Mouse (Mus musculus) midbrain, embryonic 11.5 days (tissue): Measurements from ENCODE around the gene Psma6. TPM values are rescaled to one million over a fixed set of nuclear protein-coding genes. Genes with fewer than 3 reads are reported as not detected.

Experiments used
- ATAC-seq: fragments of 200-750 bp; cut with Nextera tagmentation; 2 replicates; pipeline ENCODE4 v1.8.0; 2017; ENCODE audit warnings: moderate TSS enrichment, moderate library complexity; ENCODE audit not compliant: low FRiP score
- DNase-seq: peaks from one replicate; pipeline ENCODE4 v3.0.0; 2015; ENCODE audit warnings: low spot score; ENCODE audit errors: missing footprints
- H3K27ac ChIP-seq: fragments of 300-500 bp; sonication (generic); 2 replicates; pipeline ENCODE4 v1.5.1; 2014; ENCODE audit warnings: low read depth, low read length
- H3K27me3 ChIP-seq: fragments of 300-500 bp; sonication (generic); 2 replicates; pipeline ENCODE4 v1.6.1; 2014; ENCODE audit warnings: mild to moderate bottlenecking, low read length, moderate library complexity, mixed read lengths; ENCODE audit not compliant: control insufficient read depth, insufficient read depth
- H3K36me3 ChIP-seq: fragments of 300-500 bp; sonication (generic); 2 replicates; pipeline ENCODE4 v1.6.1; 2014; ENCODE audit warnings: mild to moderate bottlenecking, low read length, moderate library complexity, mixed read lengths; ENCODE audit not compliant: control insufficient read depth, insufficient read depth
- H3K4me1 ChIP-seq: fragments of 300-500 bp; sonication (generic); 2 replicates; pipeline ENCODE4 v1.6.1; 2014; ENCODE audit warnings: low read length; ENCODE audit not compliant: control insufficient read depth, insufficient read depth
- H3K4me2 ChIP-seq: fragments of 300-500 bp; sonication (generic); 2 replicates; pipeline ENCODE4 v1.6.1; 2014; ENCODE audit warnings: mild to moderate bottlenecking, moderate library complexity
- H3K4me3 ChIP-seq: fragments of 300-500 bp; sonication (generic); 2 replicates; pipeline ENCODE4 v1.5.1; 2014; ENCODE audit warnings: low read depth, low read length
- H3K9ac ChIP-seq: fragments of 300-500 bp; sonication (generic); 2 replicates; pipeline ENCODE4 v1.6.1; 2014; ENCODE audit warnings: low read length
- H3K9me3 ChIP-seq: fragments of 300-500 bp; sonication (generic); 2 replicates; pipeline ENCODE4 v1.6.1; 2016; ENCODE audit warnings: low read length; ENCODE audit not compliant: control insufficient read depth
- WGBS: fragments of 180-500 bp; shearing (Covaris S2); extraction: QIAGEN DNeasy Blood & Tissue Kit; methylation state at CpG from one replicate; pipeline ENCODE4 v1.1.7; 2014; 5-methylcytosine and 5-hydroxymethylcytosine counted together
- polyA plus RNA-seq: library from polyadenylated mRNA; unstranded; fragments of >200 nt; fragmentation: Nextera tagmentation; extraction: Ambion mirVana; gene quantifications from 2 replicates; pipeline ENCODE4 v1.2.1, GENCODE M21; 2014

The Psma6 gene
- polyA plus RNA-seq, 1 experiment from 2014 or later, result 513 TPM

- Histone ChIP-seq H3K27ac (no peak overlapping the region), H3K9ac (no peak overlapping the region), H3K27me3 (no peaks in the 10 kb centered on the region), H3K4me1 (peaks cover 11% of the 10 kb centered on the region), H3K4me2 (no peak overlapping the region), H3K9me3 (no peaks in the 10 kb centered on the region), H3K36me3 (no peaks in the 10 kb centered on the region), H3K4me3 (no peak overlapping the region)
- ATAC-seq (no peak), DNase-seq (no peak)
- WGBS, result 93% methylated on average over 1 of the region's 1 CpGs
Measured at GRCm38 (mm10) chr12:55442245-55442644, 58.2 kb downstream of the Psma6 start.

GRCm38 (mm10) chr12:55442861-55443850 lies 59.1 kb downstream of the Psma6 start:
- H3K27ac ChIP-seq, result no peak overlapping the region
- no peak for ATAC-seq

GRCm38 (mm10) chr12:55444031-55444451 lies 60.0 kb downstream of the Psma6 start:
- Histone ChIP-seq H3K9ac (no peak overlapping the region), H3K4me2 (no peak overlapping the region), H3K27me3 (no peaks in the 10 kb centered on the region), H3K4me3 (no peak overlapping the region), H3K4me1 (peaks cover 7% of the 10 kb centered on the region), H3K36me3 (no peaks in the 10 kb centered on the region), H3K27ac (no peak overlapping the region), H3K9me3 (no peaks in the 10 kb centered on the region)
- WGBS, result 92% methylated on average over 4 of the region's 4 CpGs
- DNase-seq (peak; percentile 66), ATAC-seq (no peak)

More at GRCm38 (mm10) chr12:55442861-55443850, 59.1 kb downstream of the Psma6 start:
- no peaks in the 10 kb centered on the region for H3K27me3 ChIP-seq
- WGBS, result 70% methylated on average over 9 of the region's 9 CpGs
- H3K9ac ChIP-seq, result no peak overlapping the region
- peak; percentile 73 for DNase-seq
- H3K4me3 ChIP-seq, result no peak overlapping the region
- H3K9me3 ChIP-seq, result no peaks in the 10 kb centered on the region
- H3K4me2 ChIP-seq, result no peak overlapping the region
- no peaks in the 10 kb centered on the region for H3K36me3 ChIP-seq
- peaks cover 13% of the 10 kb centered on the region for H3K4me1 ChIP-seq

GRCm38 (mm10) chr12:55445583-55445982 lies 61.6 kb downstream of the Psma6 start:
- Histone ChIP-seq H3K9ac (no peak overlapping the region), H3K4me2 (no peak overlapping the region), H3K9me3 (no peaks in the 10 kb centered on the region), H3K4me3 (no peak overlapping the region), H3K27me3 (no peaks in the 10 kb centered on the region), H3K36me3 (no peaks in the 10 kb centered on the region), H3K27ac (no peak overlapping the region), H3K4me1 (peaks cover 10% of the 10 kb centered on the region)
- WGBS, result 88% methylated on average over 4 of the region's 4 CpGs
- ATAC-seq (no peak), DNase-seq (no peak)

- WGBS, result 78% methylated on average over 4 of the region's 4 CpGs
- no peaks in the 10 kb centered on the region for H3K27me3 ChIP-seq
- no peaks in the 10 kb centered on the region for H3K9me3 ChIP-seq
- no peaks in the 10 kb centered on the region for H3K36me3 ChIP-seq
- H3K4me3 ChIP-seq, result no peak overlapping the region
- peaks cover 10% of the 10 kb centered on the region for H3K4me1 ChIP-seq
- H3K4me2 ChIP-seq, result no peak overlapping the region
- H3K27ac ChIP-seq, result peak overlapping the region; percentile 4
- no peak; the same call in 1 of the 2 replicates for ATAC-seq
- no peak for DNase-seq
- H3K9ac ChIP-seq, result no peak overlapping the region
Measured at GRCm38 (mm10) chr12:55446366-55446745, 62.3 kb downstream of the Psma6 start.

GRCm38 (mm10) chr12:55446746-55447395 lies 62.8 kb downstream of the Psma6 start:
- Histone ChIP-seq H3K4me3 (no peak overlapping the region), H3K36me3 (no peaks in the 10 kb centered on the region), H3K9ac (no peak overlapping the region), H3K4me2 (no peak overlapping the region), H3K4me1 (peaks cover 10% of the 10 kb centered on the region), H3K27ac (peak overlapping the region; percentile 4; the same call in 1 of the 2 replicates), H3K9me3 (no peaks in the 10 kb centered on the region), H3K27me3 (no peaks in the 10 kb centered on the region)
- WGBS, result 45% methylated on average over 13 of the region's 13 CpGs
- ATAC-seq (peak; percentile 73), DNase-seq (peak; percentile 89)

- no peak for ATAC-seq
- Histone ChIP-seq H3K4me2 (no peak overlapping the region), H3K27me3 (no peaks in the 10 kb centered on the region), H3K9me3 (no peaks in the 10 kb centered on the region), H3K4me3 (no peak overlapping the region), H3K27ac (peak overlapping the region; percentile 4; the same call in 1 of the 2 replicates), H3K4me1 (peaks cover 10% of the 10 kb centered on the region), H3K36me3 (no peaks in the 10 kb centered on the region), H3K9ac (no peak overlapping the region)
- 82% methylated on average over 11 of the region's 11 CpGs for WGBS
- DNase-seq, result no peak
Measured at GRCm38 (mm10) chr12:55447396-55447760, 63.4 kb downstream of the Psma6 start.

GRCm38 (mm10) chr12:55448457-55448856 lies 64.4 kb downstream of the Psma6 start:
- Histone ChIP-seq H3K36me3 (no peaks in the 10 kb centered on the region), H3K4me1 (peaks cover 10% of the 10 kb centered on the region), H3K9ac (no peak overlapping the region), H3K4me2 (no peak overlapping the region), H3K9me3 (no peaks in the 10 kb centered on the region), H3K27ac (no peak overlapping the region; the same call in 1 of the 2 replicates), H3K4me3 (no peak overlapping the region), H3K27me3 (no peaks in the 10 kb centered on the region)
- no peak for DNase-seq
- ATAC-seq, result peak; percentile 66; the same call in 1 of the 2 replicates
- 76% methylated on average over 2 of the region's 2 CpGs for WGBS

- ATAC-seq (no peak), DNase-seq (no peak)
- H3K4me2 ChIP-seq, result no peak overlapping the region
- H3K4me3 ChIP-seq, result no peak overlapping the region
- peak overlapping the region; percentile 20; the same call in 1 of the 2 replicates for H3K27ac ChIP-seq
- 94% methylated on average over 2 of the region's 2 CpGs for WGBS
- no peak overlapping the region for H3K9ac ChIP-seq
- peaks cover 10% of the 10 kb centered on the region for H3K4me1 ChIP-seq
- no peaks in the 10 kb centered on the region for H3K27me3 ChIP-seq
- no peaks in the 10 kb centered on the region for H3K36me3 ChIP-seq
- no peaks in the 10 kb centered on the region for H3K9me3 ChIP-seq
Measured at GRCm38 (mm10) chr12:55449048-55449447, 65.0 kb downstream of the Psma6 start.
